Mouse (Mus musculus) embryonic fibroblast, embryonic 13.5 days (primary cell): ENCODE results near the gene Stx7.

Source experiments
- CTCF ChIP-seq: IDR thresholded peaks from 2 replicates; pipeline ENCODE4 v1.5.1; 2011; ENCODE audit warnings: mild to moderate bottlenecking, control low read depth, low read length, moderate library complexity, borderline replicate concordance; ENCODE audit not compliant: insufficient read depth
- POLR2A ChIP-seq: IDR thresholded peaks from 2 replicates; pipeline ENCODE4 v1.6.1; 2011; ENCODE audit warnings: low read depth, mild to moderate bottlenecking, control low read depth, low read length, moderate library complexity

DNA sequence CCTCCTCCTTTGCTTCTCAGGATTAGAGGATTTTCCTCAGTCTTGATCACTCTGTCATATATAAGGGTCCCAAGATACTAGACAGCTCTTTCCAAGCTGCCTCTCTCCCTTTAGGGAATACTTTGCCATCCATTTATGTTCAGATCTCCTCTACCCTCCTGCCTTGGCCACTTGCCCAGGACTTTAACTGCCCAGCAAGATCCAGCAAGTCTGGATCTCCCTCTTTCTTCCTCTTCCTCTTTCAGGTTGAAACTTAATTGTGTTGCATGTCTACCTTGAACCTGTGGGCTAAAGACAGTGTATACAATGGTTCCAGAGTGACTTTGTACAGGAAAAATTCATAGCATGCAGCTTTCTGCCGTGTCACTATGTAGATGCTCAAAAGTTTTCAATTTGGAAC, 19.8 kb downstream of the Stx7 start:
- TF ChIP-seq POLR2A (no peak), CTCF (no peak)
